Mouse (Mus musculus): Measurements from ENCODE around the gene Rasa2.

DNA sequence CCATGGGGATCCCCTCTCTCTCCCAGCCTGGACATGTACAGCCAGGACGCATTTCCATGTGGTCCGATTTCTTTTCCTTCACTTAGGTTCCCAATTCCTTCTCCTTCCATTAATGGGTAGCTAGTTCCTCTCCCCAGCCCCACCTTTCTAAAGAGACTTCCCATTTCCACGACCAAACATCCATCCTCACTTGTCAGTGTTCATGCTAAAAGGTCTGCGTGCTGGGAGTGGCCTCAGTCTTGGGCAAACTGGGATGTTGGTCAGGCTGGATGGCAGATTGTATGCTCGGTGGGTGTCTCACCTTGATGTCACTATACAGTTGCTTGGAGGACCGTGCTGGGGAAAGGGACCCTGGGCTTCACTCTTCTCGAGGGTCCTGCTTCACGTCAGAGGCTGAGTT, 42.9 kb upstream of the Rasa2 start:
- TF ChIP-seq CTCF (IDR thresholded peaks at IDR 0.05; ENCODE audit: low read depth) (no peak), EP300 (IDR thresholded peaks at IDR 0.05; ENCODE audit: low read depth) (no peak)

Measured in heart, postnatal 0 days (tissue).